Mouse (Mus musculus): Measurements from ENCODE around the gene Vmn1r200.

The Vmn1r200 gene

DNA sequence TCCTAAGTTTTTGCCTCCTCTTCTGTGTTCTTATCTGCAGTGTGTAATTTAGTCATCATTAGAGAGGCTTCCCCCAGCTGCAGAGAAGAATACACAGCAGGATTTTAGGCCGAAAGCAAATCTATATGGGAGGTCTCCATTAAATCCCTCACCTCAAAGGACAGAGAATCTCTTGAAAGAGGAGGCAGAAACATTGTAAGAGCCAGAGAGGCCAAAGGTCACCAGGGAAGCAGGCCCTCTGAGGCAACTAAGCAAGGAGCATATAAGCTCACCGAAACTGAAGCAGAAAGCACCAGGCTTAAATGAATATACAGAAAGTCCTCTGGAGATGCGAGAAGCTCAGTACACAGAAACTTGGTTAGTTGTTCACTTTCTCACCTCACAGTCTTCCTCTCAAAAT is at the start of gene Vmn1r200:
TSS of gene Vmn1r200 (plus strand) at position 301 of the 400 bp plus-strand sequence.
- DNase-seq, result no peak

DNA sequence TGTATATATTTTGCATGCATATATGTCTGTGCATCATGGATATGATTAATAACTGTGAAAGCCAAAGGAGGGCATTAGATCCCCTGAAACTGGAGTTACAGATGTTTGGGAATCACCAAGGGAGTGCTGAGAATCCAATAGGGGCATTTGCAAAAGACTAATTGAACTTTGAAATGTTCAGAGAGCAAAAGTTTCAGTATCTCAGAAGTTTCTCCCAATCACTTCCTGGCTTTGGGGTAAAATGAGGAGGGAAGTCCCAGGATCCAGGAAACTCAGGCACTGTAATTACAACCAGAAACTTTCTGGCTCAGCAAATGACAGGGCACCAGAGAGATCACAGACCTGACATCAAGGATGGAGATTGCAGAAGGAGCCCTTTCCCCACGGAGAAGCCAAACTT is 40.1 kb upstream of the Vmn1r200 start, which contains the start of gene Vmn1r198:
TSS of gene Vmn1r198 (plus strand) at position 301 of the 400 bp plus-strand sequence.
- DNase-seq, result no peak

DNA sequence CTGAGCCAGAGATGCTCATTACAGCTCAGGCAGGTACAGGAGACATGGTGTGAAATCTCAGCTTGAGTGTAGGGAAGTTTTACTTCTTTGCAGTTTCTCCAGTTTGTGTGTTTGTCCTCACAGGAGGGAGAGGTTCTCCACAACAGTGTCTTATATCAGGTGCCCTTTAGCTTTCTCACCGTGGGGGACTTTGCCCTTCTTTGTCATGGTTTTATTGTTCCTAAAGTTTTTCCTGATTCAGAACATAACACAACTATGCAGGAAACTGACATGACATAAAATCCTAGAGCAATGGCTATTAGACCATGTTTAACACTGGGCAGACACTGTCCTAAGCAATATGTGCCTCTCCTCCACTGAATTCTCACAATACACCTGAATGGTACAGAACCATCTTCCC is 39.4 kb upstream of the Vmn1r200 start:
- no peak for DNase-seq

DNA sequence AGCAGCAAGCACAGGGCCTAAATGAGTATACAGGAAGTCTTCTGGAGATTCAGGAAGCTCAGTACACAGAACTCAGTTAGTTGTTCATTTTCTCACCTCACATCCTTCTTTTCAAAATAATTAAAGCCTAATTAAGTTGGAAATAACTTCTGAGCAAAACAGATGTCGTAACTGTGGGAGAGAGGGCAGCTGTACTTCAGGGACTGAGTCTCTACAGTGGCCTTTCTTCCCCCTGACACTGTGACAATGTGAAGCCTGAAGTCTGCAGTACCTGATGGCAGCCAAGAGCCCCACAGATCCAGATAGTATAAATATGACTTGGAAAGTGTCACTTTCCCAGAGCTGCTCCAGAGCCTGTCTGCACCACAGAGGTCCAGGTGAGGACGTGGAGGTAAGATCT is 10.7 kb upstream of the Vmn1r200 start, which contains the start of gene Vmn1r199:
TSS of gene Vmn1r199 (plus strand) at position 301 of the 400 bp plus-strand sequence.
- no peak for DNase-seq

DNA sequence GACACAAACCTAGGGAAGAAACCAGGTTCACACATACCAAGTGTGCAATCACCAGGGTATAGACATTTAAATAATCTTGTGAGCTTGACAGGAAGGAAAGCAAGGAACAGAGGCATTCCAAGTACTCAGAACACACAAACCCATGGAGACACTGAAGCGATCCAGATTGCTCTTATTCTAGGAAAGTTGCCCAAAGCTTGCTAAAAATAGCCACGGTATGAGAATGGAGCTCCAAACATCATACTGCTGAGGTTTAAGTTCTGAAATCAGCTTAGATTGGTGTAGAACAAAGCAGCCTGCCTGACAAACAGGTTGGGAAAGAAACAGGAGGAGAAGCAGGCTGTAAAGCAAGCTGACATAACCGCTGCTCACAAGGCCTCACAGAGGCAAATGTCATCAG is 9.0 kb upstream of the Vmn1r200 start:
- peak; percentile 21 for DNase-seq

DNA sequence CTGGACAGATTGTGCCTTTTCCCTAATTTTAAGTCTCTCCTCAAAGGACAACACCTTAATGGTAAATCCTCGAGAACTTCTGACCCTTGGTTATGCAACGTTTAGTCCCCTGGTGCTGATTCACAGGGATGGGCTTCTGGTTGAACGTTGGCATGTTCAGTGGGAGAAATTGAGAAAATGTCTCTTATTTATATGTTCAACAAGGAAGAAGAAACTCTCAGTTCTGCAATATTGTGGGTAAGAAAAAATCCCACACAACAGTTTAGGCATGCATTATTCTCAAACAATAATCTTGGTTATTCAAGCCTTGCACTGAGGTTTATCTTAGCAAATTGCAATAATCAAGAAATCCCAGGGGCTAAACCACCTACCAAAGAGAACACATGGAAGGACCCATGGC is 6.8 kb upstream of the Vmn1r200 start:
- DNase-seq, result no peak

DNA sequence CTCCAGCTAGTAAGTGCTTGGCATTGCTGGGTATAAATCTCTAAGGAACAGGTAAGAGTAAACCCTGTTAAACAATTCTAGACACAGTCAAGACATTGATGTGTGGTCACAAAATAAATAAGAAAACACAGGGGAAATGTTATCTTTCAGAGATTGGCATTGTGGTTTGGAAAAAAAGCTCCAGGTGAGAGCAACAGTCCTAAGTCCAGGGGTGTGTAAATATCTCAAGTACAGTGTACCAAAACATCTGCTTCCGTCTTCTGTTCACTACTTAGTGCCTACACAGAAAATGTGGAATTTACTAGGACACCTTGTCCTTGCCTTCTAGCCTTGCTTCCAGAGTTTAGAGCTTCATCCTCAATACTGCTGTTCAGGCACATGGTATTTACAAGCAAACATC is 3.1 kb upstream of the Vmn1r200 start:
- DNase-seq, result no peak

DNA sequence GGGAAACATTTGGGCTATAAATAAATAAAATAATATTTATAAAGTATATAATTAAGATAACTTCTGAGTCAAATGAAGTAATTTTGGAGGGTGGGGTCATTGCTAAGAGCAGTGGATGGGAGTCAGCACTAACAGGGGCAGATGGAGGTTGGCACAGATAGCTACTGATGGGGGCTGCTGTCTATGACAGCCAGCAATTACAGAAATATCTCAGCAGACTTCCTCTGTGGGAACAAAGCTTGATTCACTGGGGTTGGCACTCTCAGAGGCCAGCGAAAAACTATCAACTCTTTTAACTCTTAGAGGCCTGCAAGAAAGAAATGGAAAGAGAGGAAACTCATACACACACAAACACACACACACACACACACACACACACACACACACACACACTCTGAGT is 12.8 kb downstream of the Vmn1r200 start:
- DNase-seq, result no peak
